Mouse (Mus musculus): Measurements from ENCODE around the gene Ubac1. TPM values are rescaled to one million over a fixed set of nuclear protein-coding genes. Genes with fewer than 3 reads are reported as not detected.

The Ubac1 gene
- polyA plus RNA-seq (2017; shearing (Covaris generic)): 10 to 100 TPM; 14.1 to 17.2 (median 16.0) TPM

DNA sequence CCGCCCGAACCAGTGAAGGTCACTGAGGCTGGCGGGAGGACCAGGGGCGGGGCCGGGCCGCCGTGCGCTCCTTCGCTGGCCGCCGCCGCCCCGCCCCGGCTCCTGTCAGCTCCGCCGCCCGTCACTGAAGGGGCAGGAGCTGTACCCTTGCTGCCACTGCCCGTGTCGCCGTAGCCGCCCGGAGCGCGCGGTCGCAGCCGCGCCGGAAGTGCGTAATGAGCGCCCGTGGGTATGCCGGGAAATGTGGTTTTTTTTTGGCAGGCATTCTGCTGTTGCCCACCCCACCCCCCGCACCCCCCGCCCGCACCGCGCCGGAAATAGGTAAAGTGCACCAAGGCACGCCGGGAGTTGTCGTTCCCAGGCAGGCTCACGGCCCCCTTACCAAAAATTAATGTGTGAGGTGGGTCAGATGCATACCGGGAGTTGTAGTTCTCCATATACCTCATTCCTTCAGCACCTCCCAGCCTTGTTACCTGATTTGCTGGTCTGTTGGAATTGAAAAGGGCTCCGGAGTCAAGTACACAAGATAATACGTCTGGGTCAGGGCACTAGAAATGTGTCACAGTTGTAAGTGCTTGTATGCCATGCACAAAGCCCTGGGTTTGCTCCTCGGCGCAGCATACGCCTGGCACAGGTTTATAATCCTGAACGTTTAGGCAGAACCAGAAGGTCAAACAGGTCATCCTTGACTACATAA lies at the start of gene Ubac1:
TSS of gene Ubac1 (minus strand) at position 187 of the 697 bp plus-strand sequence.
- peak; percentile 80 for ATAC-seq

GRCm38 (mm10) chr2:26068592-26068991 lies 47.0 kb upstream of the Ubac1 start:
- no peak for ATAC-seq

GRCm38 (mm10) chr2:26068175-26068574 lies 46.6 kb upstream of the Ubac1 start:
- no peak for ATAC-seq

DNA sequence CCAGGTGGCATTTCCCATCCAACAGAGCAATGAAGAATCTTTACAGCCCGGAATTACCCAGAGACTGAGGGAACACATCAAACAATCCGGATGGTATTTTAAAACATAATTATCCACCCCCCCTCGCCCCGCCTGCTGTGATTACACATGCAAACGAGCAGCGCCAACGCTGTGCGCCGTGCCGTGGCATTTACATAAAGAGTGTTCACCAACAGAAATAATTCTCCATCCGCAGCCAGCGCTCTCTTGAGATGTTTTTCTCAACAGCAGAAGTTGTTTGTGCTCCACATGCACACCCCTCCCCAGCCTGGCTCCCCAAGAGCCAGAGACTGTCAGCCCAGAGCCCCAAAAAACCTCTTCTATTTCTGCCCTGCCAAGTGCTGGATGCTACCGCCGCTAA lies 45.0 kb upstream of the Ubac1 start:
- no peak for ATAC-seq

- ATAC-seq: no peak
These were observed 41.3 kb upstream of the Ubac1 start for GRCm38 (mm10) chr2:26062742-26063427.

DNA sequence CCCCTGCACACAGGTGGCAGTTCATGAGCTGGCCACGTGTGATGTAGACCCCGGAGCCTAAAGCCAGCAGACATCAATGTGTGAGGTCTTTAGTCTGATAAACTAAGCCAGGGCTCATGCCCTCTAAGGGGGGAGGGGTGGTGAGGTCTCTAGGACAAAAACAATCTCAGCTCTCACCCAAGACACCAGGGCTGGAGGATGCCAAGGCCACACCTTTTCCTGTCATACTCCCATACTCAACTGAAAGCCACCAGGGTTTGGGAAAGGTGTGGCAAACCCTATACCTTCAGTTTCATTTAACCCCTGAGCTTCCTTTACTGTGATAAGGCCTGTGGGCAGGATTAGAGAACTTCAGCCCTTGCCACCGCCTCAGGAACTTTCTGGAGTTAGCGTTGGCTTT lies 40.7 kb upstream of the Ubac1 start:
- ATAC-seq: no peak

DNA sequence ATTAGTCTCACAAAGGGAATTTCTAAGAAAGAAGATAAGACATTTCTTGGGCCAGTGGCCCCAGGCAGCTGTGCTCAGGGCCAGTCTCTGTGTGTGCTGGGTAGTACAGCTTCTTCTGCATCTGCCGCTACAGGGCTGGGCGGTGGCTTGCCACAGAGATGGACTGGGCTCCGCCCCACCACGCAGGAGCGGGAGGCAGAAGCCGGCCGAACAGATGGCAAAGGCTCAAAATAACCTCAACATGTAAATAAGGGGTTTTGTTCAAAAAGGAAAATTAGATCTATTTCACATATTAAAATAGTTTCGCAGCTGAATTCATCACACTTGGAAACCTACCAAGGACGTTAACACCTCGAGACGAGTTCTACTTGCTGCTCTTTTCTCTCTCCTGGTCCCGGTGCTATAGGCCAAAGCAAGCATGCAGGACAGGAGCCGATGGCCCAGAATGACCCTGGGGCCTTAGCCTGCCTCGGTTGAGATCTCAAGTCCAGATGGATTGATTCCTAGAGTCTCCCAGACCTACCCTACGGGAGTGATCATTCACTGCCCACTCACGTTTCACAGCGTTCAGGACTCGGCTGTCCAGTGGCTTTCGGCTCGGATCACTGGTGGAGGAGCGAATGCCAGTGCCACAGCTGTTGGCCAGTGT lies 39.6 kb upstream of the Ubac1 start:
- ATAC-seq: no peak

DNA sequence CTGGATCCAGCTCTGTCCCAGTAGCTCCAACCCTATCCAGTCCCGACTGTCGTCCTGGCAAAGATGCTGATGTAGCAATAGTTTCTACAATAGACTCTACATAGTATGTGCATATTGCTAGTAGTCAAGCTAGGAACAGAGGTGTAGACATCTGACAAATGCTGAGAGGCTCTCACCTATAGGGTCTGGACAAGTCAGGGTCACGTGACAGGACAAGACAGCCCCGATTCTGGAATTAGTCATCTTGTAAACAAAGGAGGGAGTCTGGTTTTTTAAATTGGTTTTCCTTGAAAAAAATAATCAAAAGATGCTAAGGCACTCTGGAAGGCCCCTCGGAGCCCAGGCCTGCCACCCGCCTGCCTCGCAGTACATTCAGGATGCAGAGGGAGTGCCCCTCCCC lies 35.5 kb upstream of the Ubac1 start:
- ATAC-seq: no peak

- no peak for ATAC-seq
These were observed 34.7 kb upstream of the Ubac1 start for GRCm38 (mm10) chr2:26056226-26056625.

DNA sequence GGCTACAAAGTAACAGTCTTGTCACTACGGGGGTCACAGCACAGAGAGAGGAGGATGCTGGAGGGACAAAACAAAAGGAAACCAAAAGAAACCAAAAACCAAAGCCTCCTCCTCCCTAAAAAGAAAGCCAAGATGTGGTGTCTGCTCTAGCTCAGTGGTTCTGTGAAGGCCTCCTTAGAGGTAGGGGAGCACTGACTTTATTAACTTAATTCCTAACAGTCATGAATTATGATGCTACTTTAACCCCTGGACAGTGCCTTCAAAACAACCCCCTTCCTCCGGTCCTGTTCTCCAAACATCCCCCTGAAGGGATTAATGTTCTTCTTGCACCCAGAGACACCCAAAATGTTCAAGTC lies 34.2 kb upstream of the Ubac1 start:
- ATAC-seq: no peak

- ATAC-seq: no peak
These were observed 33.6 kb upstream of the Ubac1 start for GRCm38 (mm10) chr2:26055046-26055746.

GRCm38 (mm10) chr2:26052806-26053205 lies 31.3 kb upstream of the Ubac1 start:
- no peak for ATAC-seq

- ATAC-seq: no peak
These were observed 27.3 kb upstream of the Ubac1 start for GRCm38 (mm10) chr2:26048816-26049215.

GRCm38 (mm10) chr2:26044216-26044615 lies 22.7 kb upstream of the Ubac1 start:
- no peak for ATAC-seq

- no peak for ATAC-seq
These were observed 21.1 kb upstream of the Ubac1 start for GRCm38 (mm10) chr2:26042603-26043002.

DNA sequence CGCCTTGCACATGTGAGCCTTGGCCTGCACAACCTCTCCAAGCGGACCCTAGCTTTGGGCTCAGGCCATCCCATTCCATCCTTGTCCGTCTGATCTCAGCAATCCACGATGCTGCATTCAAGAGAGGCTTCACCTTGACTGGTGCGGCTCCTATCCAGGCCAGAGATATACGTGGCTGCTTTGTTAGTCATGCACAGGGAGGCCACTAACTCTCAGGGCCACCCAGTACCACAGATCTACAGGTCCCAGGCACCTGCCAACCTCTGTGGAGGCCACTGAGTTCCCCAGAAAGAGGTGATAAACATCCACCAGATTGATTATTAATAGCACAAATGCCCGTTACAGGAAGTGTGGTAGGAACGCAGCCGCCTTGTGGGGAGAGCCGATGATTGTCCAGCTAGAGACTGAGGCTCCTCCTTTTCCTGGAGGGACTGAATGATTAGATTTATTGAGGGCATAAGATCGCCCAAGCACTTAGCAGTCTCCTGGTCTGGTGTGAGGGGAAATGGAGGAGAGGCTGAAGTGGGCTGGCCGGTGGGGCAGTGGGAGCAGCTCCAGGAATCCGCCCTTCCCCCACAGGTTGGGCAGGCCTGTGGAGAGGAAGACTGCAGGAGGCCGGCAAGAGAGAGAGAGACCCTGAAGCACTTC lies 19.7 kb upstream of the Ubac1 start:
- ATAC-seq: no peak

GRCm38 (mm10) chr2:26039951-26040350 lies 18.4 kb upstream of the Ubac1 start:
- no peak for ATAC-seq

DNA sequence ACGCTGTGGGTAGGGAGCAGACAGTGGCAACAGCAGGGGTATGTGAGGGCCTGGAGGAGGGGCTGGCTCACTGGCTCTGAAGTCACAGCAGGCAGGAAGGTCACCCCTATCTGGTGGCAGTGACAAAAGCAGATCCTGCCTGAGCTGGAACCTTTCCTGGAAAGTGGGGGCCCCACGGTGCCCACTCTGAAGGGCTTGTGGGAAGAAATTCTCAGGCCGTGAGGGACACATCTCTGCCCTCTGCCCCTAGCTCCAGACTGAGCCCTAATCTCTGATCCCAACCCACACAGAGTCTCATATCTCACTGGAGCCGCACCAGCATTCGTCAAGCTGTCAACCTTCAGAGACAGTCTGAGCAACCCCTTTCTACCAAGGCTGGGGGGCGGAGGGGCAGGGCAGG lies 15.8 kb upstream of the Ubac1 start:
- no peak for ATAC-seq

DNA sequence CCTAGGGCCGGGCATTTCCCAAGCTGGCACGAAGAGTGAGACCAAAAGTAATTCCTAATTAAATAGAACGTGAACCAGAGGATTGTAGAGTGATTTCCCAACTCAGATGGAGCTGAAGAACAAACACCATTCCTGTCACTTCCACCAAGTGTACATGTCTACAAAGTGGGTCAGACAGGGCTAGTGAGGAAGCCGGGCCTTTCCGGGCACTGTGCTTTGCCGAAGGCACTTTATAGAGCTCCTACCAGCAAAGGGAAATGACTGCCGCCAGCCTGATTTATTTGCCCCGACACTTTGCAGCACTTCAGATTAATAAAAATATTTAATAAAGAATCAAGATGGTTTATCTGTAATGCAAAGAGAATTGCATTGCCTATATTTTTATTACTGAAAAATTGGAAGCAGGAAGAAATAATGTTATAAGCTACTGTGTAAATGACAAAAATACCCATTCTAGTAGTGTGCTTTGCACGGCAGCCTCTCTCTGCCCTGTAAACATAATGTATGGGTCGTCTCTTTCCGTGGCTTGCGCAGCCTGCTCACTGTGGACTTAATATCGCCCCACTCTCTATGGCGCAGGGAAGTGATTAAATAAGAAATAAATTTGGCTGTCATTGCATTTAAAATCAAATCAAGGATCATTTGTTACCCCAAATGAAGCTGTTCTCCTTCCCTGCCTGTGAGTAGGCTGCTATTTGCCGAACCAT lies 12.9 kb upstream of the Ubac1 start:
- ATAC-seq: no peak

GRCm38 (mm10) chr2:26030288-26030687 lies 8.7 kb upstream of the Ubac1 start:
- ATAC-seq: no peak

DNA sequence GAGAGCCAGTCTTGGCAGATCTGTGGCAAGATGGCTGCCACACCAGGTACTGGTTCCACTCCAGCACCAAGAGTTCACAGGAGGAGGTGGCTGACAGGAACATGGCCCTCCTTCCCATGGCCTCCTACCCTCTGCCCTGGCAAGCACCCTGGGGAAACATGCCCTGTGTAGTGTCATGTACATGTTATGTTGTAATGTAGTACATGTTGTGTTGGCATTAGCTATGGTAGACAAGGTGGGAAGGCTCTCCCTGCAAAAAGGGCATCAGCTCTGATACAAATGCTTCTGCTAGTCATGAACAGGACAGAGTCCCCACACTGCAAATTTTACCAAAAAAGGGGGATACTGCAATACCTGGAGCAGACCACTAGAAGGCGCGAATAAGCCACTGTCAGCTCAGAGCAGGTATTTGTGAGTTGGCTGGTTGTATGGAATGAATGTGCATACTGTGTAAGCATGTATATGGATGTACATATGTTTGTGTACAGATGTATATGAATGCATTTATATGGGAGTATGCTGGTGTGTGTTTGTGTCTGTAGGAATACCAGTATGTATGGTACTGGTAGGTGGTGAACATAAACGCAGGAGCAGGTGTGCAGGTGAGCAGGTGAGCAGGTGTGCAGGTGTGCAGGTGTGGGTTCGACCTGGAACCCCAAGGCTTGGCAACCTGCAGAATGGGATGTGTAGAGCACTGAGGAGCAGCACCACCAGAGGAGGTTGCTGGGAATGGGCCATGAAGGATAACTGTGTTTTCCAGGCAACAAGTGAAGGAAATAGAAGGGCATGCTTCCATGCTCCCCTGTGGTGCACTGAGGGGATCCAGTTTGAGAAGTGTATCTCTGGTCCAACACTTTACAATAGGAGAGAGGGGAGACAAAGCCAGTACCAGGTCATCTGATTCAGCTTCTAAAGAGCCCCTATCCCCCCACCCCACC lies 2.9 kb upstream of the Ubac1 start:
- no peak for ATAC-seq
